Mouse (Mus musculus) ES-Bruce4 (cell line): ENCODE measurements around the gene Csmd2. TPM values are rescaled to one million over a fixed set of nuclear protein-coding genes. Genes with fewer than 3 reads are reported as not detected.

Experiments
- H3K27ac ChIP-seq: 2 replicates; pipeline ENCODE4 v1.5.1; 2012; ENCODE audit warnings: low read length, inconsistent platforms; ENCODE audit not compliant: insufficient read depth
- H3K27me3 ChIP-seq: 2 replicates; pipeline ENCODE4 v1.6.1; 2012; ENCODE audit warnings: mild to moderate bottlenecking, low read length, inconsistent platforms; ENCODE audit not compliant: control insufficient read depth, poor library complexity, insufficient read depth, severe bottlenecking
- H3K36me3 ChIP-seq: 2 replicates; pipeline ENCODE4 v1.6.1; 2012; ENCODE audit warnings: inconsistent platforms, mild to moderate bottlenecking, low read length, moderate library complexity; ENCODE audit not compliant: control insufficient read depth, poor library complexity, insufficient read depth, severe bottlenecking
- H3K4me1 ChIP-seq: one replicate; pipeline ENCODE4 v1.8.1; 2011; ENCODE audit warnings: low read length; ENCODE audit not compliant: control insufficient read depth, insufficient read depth
- H3K4me3 ChIP-seq: 2 replicates; pipeline ENCODE4 v1.5.1; 2011; ENCODE audit warnings: low read depth, mild to moderate bottlenecking, low read length
- H3K9ac ChIP-seq: 2 replicates; pipeline ENCODE4 v1.6.1; 2012; ENCODE audit warnings: low read depth, mild to moderate bottlenecking, inconsistent platforms; ENCODE audit not compliant: poor library complexity, severe bottlenecking
- H3K9me3 ChIP-seq: replicated peaks from 2 replicates; pipeline ENCODE4 v1.6.1; 2012; ENCODE audit warnings: mild to moderate bottlenecking, low read length, inconsistent platforms; ENCODE audit not compliant: control insufficient read depth, poor library complexity, insufficient read depth, severe bottlenecking
- CTCF ChIP-seq: IDR thresholded peaks from one replicate; pipeline ENCODE4 v1.8.1; 2011; ENCODE audit warnings: low read depth, low read length
- EP300 ChIP-seq: IDR thresholded peaks from 2 replicates; pipeline ENCODE4 v1.6.1; 2011; ENCODE audit warnings: low read depth, low read length; ENCODE audit not compliant: insufficient read depth
- POLR2A ChIP-seq: IDR thresholded peaks from one replicate; pipeline ENCODE4 v1.8.1; 2011; ENCODE audit warnings: low read length; ENCODE audit not compliant: insufficient read depth
- polyA plus RNA-seq: library from polyadenylated mRNA; stranded (reverse); fragments of >200 nt; gene quantifications from 2 replicates; pipeline ENCODE4 v1.2.4, GENCODE M21; 2011; ENCODE audit warnings: low read depth; ENCODE audit not compliant: missing spikeins, insufficient read depth, insufficient read length

Gene Csmd2
- polyA plus RNA-seq, 1 experiment: 4.0 TPM

- Histone ChIP-seq H3K9me3 (no peaks in the 10 kb centered on the region), H3K4me1 (no peaks in the 10 kb centered on the region), H3K9ac (no peak overlapping the region), H3K27me3 (no peaks in the 10 kb centered on the region), H3K36me3 (no peaks in the 10 kb centered on the region), H3K4me3 (no peak overlapping the region), H3K27ac (no peak overlapping the region)
- TF ChIP-seq EP300 (no peak), POLR2A (no peak), CTCF (no peak)
Observed at GRCm38 (mm10) chr4:128327421-128327820, 339.8 kb downstream of the Csmd2 start.

- H3K27me3 ChIP-seq: no peaks in the 10 kb centered on the region
- H3K4me1 ChIP-seq: no peaks in the 10 kb centered on the region
- no peaks in the 10 kb centered on the region for H3K36me3 ChIP-seq
- H3K9me3 ChIP-seq: no peaks in the 10 kb centered on the region
- H3K27ac ChIP-seq: no peak overlapping the region
- no peak overlapping the region for H3K4me3 ChIP-seq
- TF ChIP-seq CTCF (no peak), EP300 (no peak), POLR2A (no peak)
- no peak overlapping the region for H3K9ac ChIP-seq
Observed at GRCm38 (mm10) chr4:128330519-128330918, 342.9 kb downstream of the Csmd2 start.

- Histone ChIP-seq H3K9me3 (no peaks in the 10 kb centered on the region), H3K4me1 (no peaks in the 10 kb centered on the region), H3K36me3 (no peaks in the 10 kb centered on the region), H3K27me3 (no peaks in the 10 kb centered on the region), H3K4me3 (no peak overlapping the region), H3K27ac (no peak overlapping the region), H3K9ac (no peak overlapping the region)
- no peak for TF ChIP-seq CTCF
Observed at GRCm38 (mm10) chr4:128340457-128340856, 352.8 kb downstream of the Csmd2 start.

- Histone ChIP-seq H3K36me3 (no peaks in the 10 kb centered on the region), H3K4me3 (no peak overlapping the region), H3K27me3 (no peaks in the 10 kb centered on the region), H3K9ac (no peak overlapping the region), H3K4me1 (no peaks in the 10 kb centered on the region), H3K27ac (no peak overlapping the region), H3K9me3 (no peaks in the 10 kb centered on the region)
- no peak for TF ChIP-seq POLR2A
- no peak for TF ChIP-seq EP300
- TF ChIP-seq CTCF: no peak
Observed at GRCm38 (mm10) chr4:128341315-128341714, 353.7 kb downstream of the Csmd2 start.

- no peak for TF ChIP-seq EP300
- TF ChIP-seq POLR2A: no peak
- no peak for TF ChIP-seq CTCF
- Histone ChIP-seq H3K36me3 (no peaks in the 10 kb centered on the region), H3K9ac (no peak overlapping the region), H3K27me3 (no peaks in the 10 kb centered on the region), H3K4me3 (no peak overlapping the region), H3K9me3 (no peaks in the 10 kb centered on the region), H3K27ac (no peak overlapping the region), H3K4me1 (no peaks in the 10 kb centered on the region)
Observed at GRCm38 (mm10) chr4:128342208-128342607, 354.6 kb downstream of the Csmd2 start.

- no peaks in the 10 kb centered on the region for H3K4me1 ChIP-seq
- peaks cover 10% of the 10 kb centered on the region for H3K9me3 ChIP-seq
- H3K4me3 ChIP-seq: no peak overlapping the region
- TF ChIP-seq POLR2A (no peak), CTCF (no peak), EP300 (no peak)
- no peaks in the 10 kb centered on the region for H3K27me3 ChIP-seq
- no peaks in the 10 kb centered on the region for H3K36me3 ChIP-seq
- no peak overlapping the region for H3K9ac ChIP-seq
- no peak overlapping the region for H3K27ac ChIP-seq
Observed at GRCm38 (mm10) chr4:128358751-128359150, 371.1 kb downstream of the Csmd2 start.
